Mouse (Mus musculus): ENCODE measurements around the gene Atg13. TPM values are rescaled to one million over a fixed set of nuclear protein-coding genes. Genes with fewer than 3 reads are reported as not detected.

Gene Atg13
- polyA plus RNA-seq, 1 experiment from 2014 or later = 29.3 TPM

- Histone ChIP-seq H3K4me3 (replicated peaks) (no peak overlapping the region), H3K27ac (no peak overlapping the region), H3K9ac (no peak overlapping the region), H3K27me3 (no peaks in the 10 kb centered on the region), H3K4me2 (no peak overlapping the region), H3K4me1 (peaks cover 20% of the 10 kb centered on the region), H3K36me3 (replicated peaks) (peaks cover 48% of the 10 kb centered on the region), H3K9me3 (no peaks in the 10 kb centered on the region)
- no peak for ATAC-seq (ENCODE audit: low FRiP score)
- 91% methylated on average over 5 of the region's 5 CpGs for WGBS
These were observed 55.0 kb downstream of the Atg13 start for GRCm38 (mm10) chr2:91655388-91655787.

DNA sequence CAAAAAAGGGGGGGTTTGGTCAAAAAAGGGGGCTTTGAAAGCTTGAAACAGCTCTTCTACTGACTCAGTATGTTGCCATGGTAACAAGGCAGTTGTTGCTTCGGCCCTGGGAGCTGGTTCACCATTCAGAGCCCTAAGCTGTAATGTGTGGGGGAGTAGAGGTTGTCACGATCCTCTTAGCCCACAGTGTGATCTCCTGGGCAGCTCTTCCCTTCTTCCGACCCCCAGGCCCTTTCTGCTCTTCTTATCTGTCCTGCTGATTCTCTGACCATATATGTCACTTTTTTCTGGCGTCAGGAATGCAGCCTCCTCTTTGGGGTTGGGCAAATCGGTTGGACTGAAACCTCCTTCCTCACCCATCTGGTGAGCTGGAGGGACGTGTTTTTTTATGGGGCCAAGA, 57.5 kb downstream of the Atg13 start:
- no peak overlapping the region for H3K4me2 ChIP-seq
- H3K9ac ChIP-seq = no peak overlapping the region
- no peak for ATAC-seq (ENCODE audit: low FRiP score)
- H3K4me3 ChIP-seq (replicated peaks) = no peak overlapping the region
- H3K9me3 ChIP-seq = no peaks in the 10 kb centered on the region
- WGBS = 57% methylated on average over 6 of the region's 6 CpGs
- no peak overlapping the region for H3K27ac ChIP-seq
- peaks cover 44% of the 10 kb centered on the region for H3K36me3 ChIP-seq (replicated peaks)
- H3K27me3 ChIP-seq = no peaks in the 10 kb centered on the region
- peaks cover 29% of the 10 kb centered on the region for H3K4me1 ChIP-seq

GRCm38 (mm10) chr2:91651458-91652258, 58.7 kb downstream of the Atg13 start:
- no peak overlapping the region for H3K27ac ChIP-seq
- H3K4me1 ChIP-seq = peaks cover 33% of the 10 kb centered on the region
- H3K4me3 ChIP-seq (replicated peaks) = no peak overlapping the region
- H3K27me3 ChIP-seq = no peaks in the 10 kb centered on the region
- peaks cover 44% of the 10 kb centered on the region for H3K36me3 ChIP-seq (replicated peaks)
- H3K4me2 ChIP-seq = no peak overlapping the region
- no peaks in the 10 kb centered on the region for H3K9me3 ChIP-seq
- ATAC-seq (ENCODE audit: low FRiP score) = no peak
- 89% methylated on average over 14 of the region's 14 CpGs for WGBS
- no peak overlapping the region for H3K9ac ChIP-seq

- H3K27me3 ChIP-seq = no peaks in the 10 kb centered on the region
- H3K36me3 ChIP-seq (replicated peaks) = peaks cover 44% of the 10 kb centered on the region
- peak; percentile 16 for ATAC-seq (ENCODE audit: low FRiP score)
- WGBS = 18% methylated on average over 16 of the region's 16 CpGs
- H3K9me3 ChIP-seq = no peaks in the 10 kb centered on the region
- H3K4me3 ChIP-seq (replicated peaks) = peak overlapping the region; percentile 82
- peak overlapping the region; percentile 96 for H3K4me2 ChIP-seq
- peaks cover 33% of the 10 kb centered on the region for H3K4me1 ChIP-seq
- peak overlapping the region; percentile 73 for H3K9ac ChIP-seq
- peak overlapping the region; percentile 74 for H3K27ac ChIP-seq
These were observed 59.9 kb downstream of the Atg13 start for GRCm38 (mm10) chr2:91650360-91650995.

DNA sequence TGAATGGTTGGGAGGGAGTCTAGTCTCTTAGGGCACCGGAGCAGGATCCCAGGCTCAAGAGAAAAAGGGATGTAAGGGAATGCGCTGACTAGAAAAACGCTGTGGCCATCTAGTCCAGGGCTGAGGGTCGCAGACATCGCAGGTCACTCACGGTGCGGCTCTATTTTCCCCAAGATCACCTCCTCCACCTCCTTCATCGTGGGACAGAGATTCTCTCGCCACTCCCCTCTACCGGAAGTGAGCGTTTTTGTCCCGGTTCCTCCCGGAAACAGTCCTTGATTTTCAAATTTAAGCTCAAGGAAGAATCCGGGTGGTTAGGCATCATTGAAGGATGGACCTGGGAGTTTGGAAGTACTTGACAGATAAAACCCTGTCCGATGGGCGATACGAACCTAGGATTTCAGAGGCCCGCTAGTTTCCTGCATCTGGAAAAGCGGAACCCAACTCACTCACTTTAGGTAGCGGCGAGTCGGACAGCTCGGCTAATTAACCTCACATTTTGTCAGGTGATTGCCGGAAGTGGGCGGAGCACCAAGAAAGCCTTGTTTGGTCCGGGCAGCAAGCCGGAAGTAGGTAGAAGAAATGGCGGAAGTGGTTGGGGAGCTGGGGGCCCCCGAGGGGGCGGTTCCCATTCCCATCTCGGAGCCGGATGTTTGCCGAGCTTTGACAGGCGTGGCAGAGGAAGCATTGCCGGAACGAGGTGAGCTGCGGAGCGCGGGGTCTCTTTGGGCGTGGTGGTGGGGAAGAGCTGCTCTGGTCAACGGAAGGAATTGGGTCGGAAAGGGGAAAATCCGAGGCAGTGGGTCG, 60.6 kb downstream of the Atg13 start, which contains the start of the genes Zfp408 and Arhgap1:
Gene Zfp408 (minus strand): TSS at position 239 of the 807 bp plus-strand sequence.
Gene Arhgap1 (plus strand): TSS at position 308 of the 807 bp plus-strand sequence.
- H3K36me3 ChIP-seq (replicated peaks) = peaks cover 44% of the 10 kb centered on the region
- peak within 1 kb of the TSS; percentile 74 for H3K27ac ChIP-seq
- under 1% methylated on average over 44 of the region's 44 CpGs for WGBS
- H3K4me1 ChIP-seq = peaks cover 33% of the 10 kb centered on the region
- no peaks in the 10 kb centered on the region for H3K9me3 ChIP-seq
- ATAC-seq (ENCODE audit: low FRiP score) = peak; percentile 95
- H3K4me2 ChIP-seq = peak within 1 kb of the TSS; percentile 96
- no peaks in the 10 kb centered on the region for H3K27me3 ChIP-seq
- H3K9ac ChIP-seq = peak within 1 kb of the TSS; percentile 95
- H3K4me3 ChIP-seq (replicated peaks) = peak within 1 kb of the TSS; percentile 82

- 4% methylated on average over 15 of the region's 15 CpGs for WGBS
- H3K4me2 ChIP-seq = peak overlapping the region; percentile 96
- H3K27me3 ChIP-seq = no peaks in the 10 kb centered on the region
- no peaks in the 10 kb centered on the region for H3K9me3 ChIP-seq
- H3K9ac ChIP-seq = peak overlapping the region; percentile 95
- H3K36me3 ChIP-seq (replicated peaks) = peaks cover 44% of the 10 kb centered on the region
- H3K4me1 ChIP-seq = peaks cover 33% of the 10 kb centered on the region
- peak overlapping the region; percentile 54; the same call in 1 of the 2 replicates for H3K27ac ChIP-seq
- peak overlapping the region; percentile 82 for H3K4me3 ChIP-seq (replicated peaks)
- no peak for ATAC-seq (ENCODE audit: low FRiP score)
These were observed 61.2 kb downstream of the Atg13 start for GRCm38 (mm10) chr2:91649152-91649551.

DNA sequence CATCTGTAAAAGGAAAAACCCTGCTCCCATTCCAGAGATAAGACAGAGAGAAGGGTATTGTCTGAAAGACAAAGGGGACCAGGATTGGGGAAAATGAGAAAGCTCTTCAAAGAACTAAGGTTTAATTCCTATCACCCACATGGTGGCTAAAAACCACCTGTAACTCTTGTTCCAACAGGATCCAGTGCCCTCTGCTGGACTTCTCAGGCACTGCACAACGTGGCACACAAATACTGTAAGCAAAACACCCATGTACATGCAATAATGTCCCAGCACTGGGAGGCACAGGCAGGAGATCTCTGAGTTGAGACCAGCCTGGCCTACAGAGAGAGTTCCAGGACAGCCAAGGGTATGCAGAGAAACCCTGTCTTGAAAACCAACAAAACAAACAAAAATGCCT, 63.6 kb downstream of the Atg13 start:
- no peak for ATAC-seq (ENCODE audit: low FRiP score)
- Histone ChIP-seq H3K36me3 (replicated peaks) (peaks cover 58% of the 10 kb centered on the region), H3K4me2 (no peak overlapping the region), H3K4me1 (peaks cover 22% of the 10 kb centered on the region), H3K27me3 (no peaks in the 10 kb centered on the region), H3K4me3 (replicated peaks) (no peak overlapping the region), H3K9me3 (no peaks in the 10 kb centered on the region), H3K27ac (no peak overlapping the region), H3K9ac (no peak overlapping the region)
- WGBS = 33% methylated on average over 1 of the region's 1 CpGs

DNA sequence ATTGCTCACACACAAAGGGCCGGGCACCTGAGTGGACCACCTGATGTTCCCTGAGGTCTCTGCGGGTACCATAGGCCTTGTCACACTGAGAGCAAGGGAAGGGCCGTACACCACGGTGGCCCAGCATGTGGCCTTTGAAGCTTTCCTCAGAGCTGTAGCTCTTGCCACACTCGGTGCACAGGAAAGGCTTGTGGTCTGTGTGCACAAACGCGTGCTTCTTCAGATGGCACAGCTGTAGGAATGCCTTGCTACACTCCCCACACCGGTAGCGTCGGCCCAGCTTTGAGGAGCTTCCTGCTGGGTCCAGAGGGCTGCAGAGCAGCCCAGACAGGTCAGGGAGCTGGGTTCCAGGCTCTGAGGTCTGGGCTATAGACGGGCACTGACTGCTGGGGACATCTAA, 64.6 kb downstream of the Atg13 start:
- no peak overlapping the region for H3K4me3 ChIP-seq (replicated peaks)
- H3K27ac ChIP-seq = no peak overlapping the region
- H3K36me3 ChIP-seq (replicated peaks) = peaks cover 59% of the 10 kb centered on the region
- WGBS = 96% methylated on average over 11 of the region's 11 CpGs
- peaks cover 16% of the 10 kb centered on the region for H3K4me1 ChIP-seq
- H3K9ac ChIP-seq = no peak overlapping the region
- no peaks in the 10 kb centered on the region for H3K9me3 ChIP-seq
- no peak overlapping the region for H3K4me2 ChIP-seq
- H3K27me3 ChIP-seq = no peaks in the 10 kb centered on the region
- ATAC-seq (ENCODE audit: low FRiP score) = no peak

DNA sequence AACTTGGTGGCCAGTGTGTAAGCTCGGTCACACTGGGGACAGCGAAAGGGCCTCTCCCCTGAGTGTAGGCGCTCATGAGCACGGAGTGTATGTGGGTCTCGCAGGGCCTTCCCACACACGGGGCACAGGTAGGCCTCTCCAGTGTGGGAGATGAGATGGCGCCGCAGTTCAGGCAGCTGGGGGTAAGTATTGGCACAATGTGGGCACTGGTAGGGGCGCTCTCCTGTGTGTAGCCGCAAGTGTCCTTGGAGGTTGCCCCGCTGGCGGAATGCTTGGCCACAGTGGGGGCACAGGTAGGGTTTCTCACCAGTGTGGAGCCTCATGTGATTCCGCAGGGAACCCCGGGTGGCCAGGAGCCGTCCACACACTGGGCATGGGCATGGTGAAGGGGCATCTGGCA, 65.0 kb downstream of the Atg13 start:
- Histone ChIP-seq H3K4me1 (peaks cover 13% of the 10 kb centered on the region), H3K4me3 (replicated peaks) (no peak overlapping the region), H3K9me3 (no peaks in the 10 kb centered on the region), H3K36me3 (replicated peaks) (peaks cover 59% of the 10 kb centered on the region), H3K27ac (no peak overlapping the region), H3K4me2 (no peak overlapping the region), H3K9ac (no peak overlapping the region), H3K27me3 (no peaks in the 10 kb centered on the region)
- ATAC-seq (ENCODE audit: low FRiP score) = no peak
- WGBS = 95% methylated on average over 15 of the region's 15 CpGs

- Histone ChIP-seq H3K4me1 (peaks cover 11% of the 10 kb centered on the region), H3K9ac (no peak overlapping the region), H3K36me3 (replicated peaks) (peaks cover 59% of the 10 kb centered on the region), H3K27me3 (no peaks in the 10 kb centered on the region), H3K4me2 (no peak overlapping the region), H3K9me3 (no peaks in the 10 kb centered on the region), H3K27ac (no peak overlapping the region), H3K4me3 (replicated peaks) (no peak overlapping the region)
- ATAC-seq (ENCODE audit: low FRiP score) = no peak
- WGBS = 98% methylated on average over 11 of the region's 11 CpGs
These were observed 66.4 kb downstream of the Atg13 start for GRCm38 (mm10) chr2:91644021-91644420.

DNA sequence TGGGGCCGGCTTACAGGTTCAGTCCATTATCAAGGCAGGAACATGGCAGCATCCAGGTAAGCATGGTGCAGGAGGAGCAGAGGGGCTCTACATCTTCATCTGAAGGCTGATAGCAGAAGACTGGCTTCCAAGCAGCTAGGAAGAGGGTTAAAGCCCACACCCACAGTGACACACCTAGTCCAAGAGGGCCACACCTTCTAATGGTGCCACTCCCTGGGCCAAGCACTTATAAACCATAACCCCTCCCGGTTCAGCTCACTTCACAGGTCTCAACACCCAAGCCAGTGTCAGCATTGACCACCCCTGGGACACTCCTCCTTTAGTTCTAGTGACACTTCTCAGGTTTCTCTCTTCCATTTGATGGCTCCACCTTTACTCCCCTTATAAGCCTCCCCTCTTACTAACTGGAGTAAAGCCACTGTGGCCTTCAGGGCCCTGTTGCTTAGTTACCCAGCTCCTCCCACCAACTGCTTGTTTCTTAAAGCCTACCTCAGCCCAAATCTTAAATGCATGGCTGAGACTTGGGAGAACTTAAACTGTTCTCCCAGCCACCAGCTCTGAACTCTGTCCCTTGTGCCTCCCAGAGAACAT, 67.5 kb downstream of the Atg13 start:
- H3K27ac ChIP-seq = no peak overlapping the region
- H3K36me3 ChIP-seq (replicated peaks) = peaks cover 58% of the 10 kb centered on the region
- no peak for ATAC-seq (ENCODE audit: low FRiP score)
- no peaks in the 10 kb centered on the region for H3K9me3 ChIP-seq
- no peak overlapping the region for H3K4me3 ChIP-seq (replicated peaks)
- no peak overlapping the region for H3K9ac ChIP-seq
- 88% methylated on average over 2 of the region's 2 CpGs for WGBS
- 0 out of 2 replicates have a peak, but pooled peaks cover 3% of the 10 kb centered on the region for H3K4me1 ChIP-seq
- H3K4me2 ChIP-seq = no peak overlapping the region
- no peaks in the 10 kb centered on the region for H3K27me3 ChIP-seq

- no peak for ATAC-seq (ENCODE audit: low FRiP score)
- Histone ChIP-seq H3K4me1 (no peaks in the 10 kb centered on the region), H3K36me3 (replicated peaks) (peaks cover 18% of the 10 kb centered on the region), H3K4me3 (replicated peaks) (no peak overlapping the region), H3K9me3 (no peaks in the 10 kb centered on the region), H3K27ac (no peak overlapping the region), H3K9ac (no peak overlapping the region), H3K27me3 (no peaks in the 10 kb centered on the region), H3K4me2 (no peak overlapping the region)
- WGBS = 85% methylated on average over 6 of the region's 6 CpGs
These were observed 71.4 kb downstream of the Atg13 start for GRCm38 (mm10) chr2:91638931-91639330.

Measured in forebrain, embryonic 12.5 days (tissue).